Mouse (Mus musculus): ENCODE data around the gene Npc1l1. TPM values are rescaled to one million over a fixed set of nuclear protein-coding genes. Genes with fewer than 3 reads are reported as not detected.
A peak's percentile ranks its signal among the peaks of the same experiment; 100 is the strongest.
"Not testable (repeated sequence)": the region's sequence is repeated elsewhere in the genome, so short reads cannot be mapped to it uniquely, and the experiment has no call there.

Npc1l1 gene
- not detected for total RNA-seq (2021)
- long read RNA-seq, experiment 1: 0 reads
- long read RNA-seq, experiment 2: 0 reads

DNA sequence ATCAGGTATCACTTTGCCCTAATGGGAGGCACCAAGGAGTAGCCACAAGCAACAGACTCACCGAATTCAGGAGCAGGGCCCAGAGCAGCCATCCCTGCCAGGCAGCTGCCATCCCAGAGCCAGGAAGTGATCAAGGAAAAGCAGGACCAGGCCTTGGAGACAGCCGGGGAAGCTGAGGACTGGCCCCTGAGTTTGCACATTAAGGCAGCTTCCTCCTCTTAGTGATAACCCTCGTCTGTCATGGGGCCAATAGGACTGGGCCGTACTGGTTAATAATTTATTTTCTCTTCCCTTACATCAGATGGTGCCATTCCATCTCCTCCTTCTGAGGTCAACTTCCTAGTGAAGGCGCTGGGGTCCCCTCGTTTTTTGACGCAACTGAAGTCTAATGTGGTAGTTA, at the start of gene Npc1l1:
Gene Npc1l1 (minus strand): TSS at position 132 of the 400 bp plus-strand sequence.
- no peak for DNase-seq

DNA sequence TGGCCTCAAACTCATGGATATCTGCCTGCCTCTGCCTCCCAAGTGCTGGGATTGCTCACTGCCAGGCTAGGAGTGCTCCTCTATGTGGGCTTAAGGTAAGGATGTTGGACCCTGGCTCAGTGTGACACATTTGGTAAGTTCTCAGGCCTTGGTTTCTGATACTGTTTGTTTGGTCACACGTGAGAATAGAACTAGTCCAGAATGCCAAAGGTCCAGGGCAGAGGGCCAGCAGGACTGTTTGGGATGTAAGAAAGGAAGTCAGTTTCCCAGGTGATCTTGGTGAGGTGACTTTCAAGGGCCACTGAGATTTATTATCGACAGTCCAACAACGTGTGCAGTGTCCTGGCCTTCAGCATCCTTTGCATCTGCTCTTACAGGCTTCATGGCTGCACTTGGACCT, 46.5 kb upstream of the Npc1l1 start:
- DNase-seq: no peak

DNA sequence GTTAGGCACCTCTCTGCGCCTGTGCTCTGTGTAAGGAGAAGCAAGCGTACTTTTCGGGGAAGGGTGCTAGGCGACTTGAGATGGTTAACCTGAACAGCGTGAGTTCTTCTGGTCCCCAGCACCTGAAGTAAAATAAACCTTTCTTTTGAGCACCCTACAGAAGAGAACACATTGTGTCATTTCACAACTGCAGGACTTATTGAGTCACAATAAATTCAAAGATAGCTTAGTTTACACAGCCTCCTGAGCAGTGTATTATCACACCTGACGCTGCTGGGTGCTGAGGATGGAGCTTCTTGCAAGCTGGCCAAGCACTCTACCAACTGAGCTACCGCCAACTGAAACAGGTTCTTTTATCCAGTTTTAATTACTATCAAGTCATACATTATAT, 45.1 kb upstream of the Npc1l1 start:
- DNase-seq: no peak

DNA sequence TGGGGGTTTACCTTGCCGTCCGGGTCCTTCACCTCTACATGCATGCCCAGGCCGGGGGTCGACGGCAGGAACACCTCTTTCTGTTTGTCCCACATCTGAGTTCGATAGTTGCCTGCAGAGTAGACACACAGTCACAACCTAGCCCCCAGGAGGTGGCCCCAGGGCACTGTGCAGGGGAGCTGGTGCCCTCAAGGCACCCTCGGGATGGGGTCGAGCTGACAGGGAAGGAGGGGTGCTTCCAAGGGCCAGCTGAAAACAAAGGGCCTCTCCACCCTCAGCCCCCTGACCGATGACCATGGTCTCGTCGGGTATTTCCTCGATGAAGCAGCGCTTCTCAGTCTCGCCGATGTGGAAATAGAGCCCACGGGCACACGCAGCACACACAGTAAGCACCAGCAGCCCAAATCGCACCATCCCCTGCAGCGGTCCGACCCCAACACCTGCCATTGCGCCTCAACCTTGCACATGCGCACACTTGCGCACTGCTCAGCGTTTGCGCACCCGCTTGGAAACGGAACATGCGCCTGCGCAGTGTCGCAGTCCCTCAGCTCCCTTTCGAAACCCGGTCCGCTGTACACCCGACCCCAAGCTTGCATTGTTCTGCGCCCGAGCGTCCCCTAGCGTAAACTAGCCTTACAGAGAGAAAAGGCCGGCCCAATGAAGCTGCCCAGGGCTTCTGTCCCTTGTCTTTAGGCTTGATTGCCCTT, 44.6 kb upstream of the Npc1l1 start, which contains the start of gene Tmed4:
Gene Tmed4 (minus strand): TSS at position 484 of the 707 bp plus-strand sequence.
- DNase-seq: peak; percentile 99

DNA sequence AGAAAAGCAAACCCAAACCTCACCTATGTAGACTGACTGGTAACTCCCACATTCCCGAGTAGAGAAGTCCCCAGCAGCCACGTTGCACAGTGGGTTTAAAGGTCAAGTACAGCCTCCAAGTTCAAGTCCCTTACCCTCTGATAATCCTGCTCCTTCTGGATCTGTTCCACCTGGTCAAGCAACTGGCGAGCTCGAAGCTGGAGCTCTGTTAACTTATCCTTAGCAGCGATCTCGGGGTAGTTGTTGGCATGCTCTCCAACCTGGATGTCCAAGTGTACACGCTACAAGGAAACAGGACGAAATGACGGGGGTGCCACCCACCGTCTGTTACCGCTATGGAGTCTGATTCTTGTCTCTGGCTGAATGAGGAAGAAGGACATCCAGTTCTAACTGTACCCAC, 43.7 kb upstream of the Npc1l1 start:
- DNase-seq: no peak

DNA sequence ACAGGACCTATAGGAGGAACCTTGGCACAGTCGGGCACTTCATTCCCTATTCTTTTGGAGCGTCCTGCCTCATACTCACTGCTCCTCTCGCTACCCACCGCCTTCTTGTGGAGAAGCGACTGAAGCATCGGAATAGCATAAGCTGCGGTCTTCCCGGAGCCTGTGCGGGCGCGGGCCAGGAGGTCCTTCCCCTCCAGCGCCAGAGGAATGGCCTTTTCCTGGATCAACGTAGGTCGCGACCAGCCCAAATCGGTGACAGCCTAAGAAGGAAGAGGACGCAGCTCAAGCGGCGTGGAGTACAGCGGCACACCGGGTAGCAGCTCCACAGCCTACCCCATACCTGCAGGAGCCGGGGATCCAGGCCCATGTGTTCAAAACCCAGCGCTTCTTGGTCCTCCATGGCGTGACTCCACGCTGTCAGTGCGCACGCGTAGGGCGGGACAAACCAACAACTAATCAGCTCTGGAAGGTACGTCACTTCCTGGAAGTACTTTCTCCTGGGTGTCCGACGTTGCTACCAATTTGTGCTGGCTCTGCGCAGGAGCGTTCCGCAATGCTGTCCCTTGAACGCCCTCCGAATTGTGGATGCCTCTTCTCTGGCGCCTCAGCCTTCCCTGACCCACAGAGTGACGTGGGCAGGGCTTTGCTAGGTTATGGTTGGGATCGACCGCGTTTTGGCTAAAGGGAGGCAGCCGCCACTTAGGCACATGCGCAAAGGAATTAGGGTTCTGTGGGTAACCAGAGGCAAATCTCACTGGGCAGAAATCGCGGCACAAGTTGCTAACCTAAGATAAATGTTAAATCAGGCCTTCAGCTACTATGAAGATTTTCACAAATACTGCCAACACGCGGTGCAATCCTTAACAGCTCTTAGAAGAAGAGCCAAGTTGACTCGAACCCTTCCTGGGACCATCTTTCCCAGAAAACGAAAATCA, 37.6 kb upstream of the Npc1l1 start, which contains the start of gene Ddx56:
Gene Ddx56 (minus strand): TSS at position 453 of the 935 bp plus-strand sequence.
- peak; percentile 96 to 97 for DNase-seq

DNA sequence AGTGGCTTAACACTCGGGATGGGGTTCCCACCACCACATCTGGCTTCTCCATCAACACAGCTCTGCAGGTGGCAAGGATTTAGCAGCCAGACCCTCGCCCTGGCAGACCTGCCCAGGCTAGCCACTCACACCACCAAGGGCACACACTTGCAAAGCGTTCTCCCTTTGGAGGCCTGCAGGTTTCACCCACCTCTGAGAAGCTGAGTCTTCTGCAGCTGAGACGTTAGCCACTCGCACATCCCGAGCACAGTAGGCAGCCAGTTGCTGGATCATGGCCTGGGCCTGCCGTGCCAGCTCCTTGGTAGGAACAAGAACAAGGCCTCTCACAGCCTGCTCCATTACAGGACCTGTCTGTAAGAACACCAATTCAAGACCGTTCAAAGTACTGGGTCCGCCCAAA, 36.7 kb upstream of the Npc1l1 start:
- DNase-seq: no peak

DNA sequence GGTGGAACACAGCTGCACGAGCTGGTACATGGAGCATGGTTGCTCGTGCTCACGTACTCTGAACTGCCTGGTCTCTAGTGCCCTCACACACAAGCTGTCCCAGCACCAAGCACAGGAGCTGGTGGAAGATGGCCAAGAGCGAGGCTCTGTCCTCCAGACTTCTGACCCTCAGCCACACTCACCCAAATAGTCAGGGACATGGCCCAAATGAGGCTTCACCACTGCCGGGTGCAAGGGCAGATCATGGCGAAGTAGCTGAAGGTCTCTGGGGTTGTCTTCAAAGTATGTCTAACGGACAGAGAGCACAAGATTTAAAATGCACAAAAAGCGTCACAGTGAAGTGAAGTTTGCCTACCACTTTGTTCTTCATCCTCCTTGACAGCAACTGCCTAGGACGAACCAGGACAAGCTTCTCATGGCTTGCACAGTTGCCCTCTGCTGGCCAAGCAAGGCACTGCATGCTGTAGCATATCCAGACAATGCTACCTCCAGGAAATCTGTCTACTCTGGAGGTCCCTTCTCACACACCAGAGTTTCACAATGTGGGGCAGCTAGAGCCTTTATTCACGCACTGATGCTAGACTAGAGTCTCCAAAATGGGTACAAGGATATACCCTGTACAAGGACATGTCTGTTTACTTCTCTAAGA, 31.6 kb upstream of the Npc1l1 start:
- DNase-seq: peak; percentile 53 to 83

DNA sequence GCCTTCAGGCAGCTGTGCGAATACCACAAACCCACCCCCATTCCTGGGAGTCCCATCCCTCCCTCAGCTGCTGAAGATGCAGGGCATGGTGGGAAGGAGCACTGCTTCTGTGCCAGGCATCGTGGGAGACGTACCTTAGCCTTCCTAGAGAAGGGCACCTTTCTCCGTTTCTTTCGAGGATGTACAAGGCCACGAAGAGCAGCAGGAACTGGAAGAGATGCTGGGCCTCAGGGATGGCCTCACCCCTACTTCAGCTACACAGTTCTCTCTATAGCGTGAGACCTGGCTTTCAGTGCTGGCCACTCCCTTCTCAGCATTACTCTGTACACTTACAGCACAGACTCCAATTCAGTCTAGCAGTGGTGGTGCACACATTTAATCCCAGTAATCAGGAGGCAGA, 29.5 kb upstream of the Npc1l1 start:
- DNase-seq: no peak

DNA sequence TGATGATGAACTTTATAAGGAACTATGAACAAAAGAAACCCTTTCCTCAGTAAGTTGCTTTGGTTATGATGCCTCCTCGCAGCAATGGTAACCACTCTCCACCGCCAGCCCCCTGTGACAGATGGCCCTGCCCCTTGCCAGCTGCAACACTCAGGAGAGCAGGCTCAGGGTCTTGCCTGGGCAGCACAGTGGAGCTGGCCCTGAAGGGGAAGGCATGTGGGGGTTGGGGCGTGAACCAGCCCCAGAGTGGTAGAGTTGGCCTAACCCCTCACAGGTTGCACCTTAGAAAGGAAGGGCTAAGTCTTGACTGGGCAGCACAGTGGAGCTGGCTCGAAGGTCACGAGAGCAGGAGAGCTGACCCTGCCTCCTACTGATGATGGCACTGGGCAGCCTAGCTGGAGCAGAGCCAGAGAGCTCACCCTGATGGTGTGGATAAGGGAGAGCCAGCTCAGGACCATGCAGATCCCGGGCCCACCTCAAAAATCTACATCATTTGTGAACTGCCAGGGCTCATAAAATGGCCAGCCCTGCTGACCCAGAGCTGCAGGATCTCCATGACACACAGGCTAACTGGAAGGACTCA, 26.6 kb upstream of the Npc1l1 start:
- DNase-seq: no peak

DNA sequence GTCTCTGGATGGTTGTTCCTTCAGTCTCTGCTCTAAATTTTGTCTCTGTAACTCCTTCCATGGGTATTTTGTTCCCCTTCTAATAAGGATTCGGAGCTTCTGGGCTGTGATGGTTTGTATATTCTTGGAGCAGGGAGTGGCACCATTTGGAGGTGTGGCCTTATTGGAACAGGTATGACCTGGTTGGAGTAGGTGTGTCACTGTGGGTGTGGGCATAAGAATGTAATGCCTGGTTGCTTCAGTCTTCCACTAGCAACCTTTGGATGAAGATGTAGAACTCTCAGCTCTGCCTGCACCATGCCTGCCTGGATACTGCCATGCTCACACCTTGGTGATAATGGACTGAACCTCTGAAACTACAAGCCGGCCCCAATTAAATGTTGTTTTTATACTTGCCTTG, 24.7 kb upstream of the Npc1l1 start:
- not testable (repeated sequence) for DNase-seq

DNA sequence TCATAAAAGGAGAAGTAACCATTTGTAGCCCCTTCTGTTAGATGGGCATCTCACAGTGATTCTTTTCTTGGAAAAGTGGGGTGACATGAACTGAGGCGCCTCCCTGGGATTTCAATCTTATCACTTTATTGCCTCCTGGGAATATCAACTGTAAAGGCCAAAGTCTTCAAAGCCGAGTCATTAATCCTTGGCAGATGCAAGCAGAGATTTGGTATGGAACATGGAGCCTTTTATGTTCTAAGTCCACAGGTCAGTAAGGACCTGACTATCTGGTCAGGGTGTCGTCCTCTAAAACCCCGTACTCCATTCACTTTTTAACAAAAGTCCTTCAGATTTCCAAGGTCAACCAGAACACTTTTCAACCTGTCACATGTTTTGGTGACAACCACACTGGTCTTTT, 22.9 kb upstream of the Npc1l1 start:
- no peak for DNase-seq

DNA sequence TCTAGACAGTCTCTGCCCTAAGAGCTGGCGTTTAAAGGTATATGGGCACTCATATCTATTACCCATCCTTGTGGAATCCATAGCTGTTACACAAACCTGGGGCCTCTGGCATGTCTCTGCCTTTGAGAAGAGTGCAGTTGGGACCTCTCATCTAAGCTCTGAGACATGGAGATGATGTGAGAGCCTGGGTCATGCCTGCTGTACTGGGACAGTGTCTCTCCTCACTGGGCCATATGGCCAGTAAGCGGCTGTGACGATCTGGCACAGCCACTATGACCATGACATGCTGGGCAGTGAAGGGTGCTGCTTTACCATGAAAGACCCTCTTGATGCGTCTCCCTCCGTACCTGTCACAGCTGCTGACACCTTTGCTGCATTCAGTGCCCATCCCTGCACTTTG, 22.3 kb upstream of the Npc1l1 start:
- DNase-seq: no peak

DNA sequence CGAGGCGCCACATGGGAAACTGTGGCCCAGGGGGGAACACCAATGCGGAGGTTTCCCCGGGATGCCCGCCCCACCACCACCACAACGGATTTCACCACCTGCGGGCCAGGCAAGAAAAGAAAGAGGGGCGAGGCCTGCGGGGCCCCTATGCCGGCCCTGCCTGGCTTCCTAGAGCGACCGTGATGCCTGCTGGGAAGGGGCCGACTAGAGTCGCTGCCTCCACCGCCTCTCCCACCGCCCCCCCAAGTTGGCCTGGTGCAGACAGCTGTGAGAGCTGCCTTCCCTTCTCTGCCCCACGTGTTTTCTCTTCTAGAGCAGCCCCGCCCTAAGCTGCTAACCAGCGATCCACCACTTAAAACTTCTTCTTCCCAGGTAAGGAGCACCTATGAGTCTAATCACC, 14.8 kb upstream of the Npc1l1 start:
- no peak for DNase-seq

DNA sequence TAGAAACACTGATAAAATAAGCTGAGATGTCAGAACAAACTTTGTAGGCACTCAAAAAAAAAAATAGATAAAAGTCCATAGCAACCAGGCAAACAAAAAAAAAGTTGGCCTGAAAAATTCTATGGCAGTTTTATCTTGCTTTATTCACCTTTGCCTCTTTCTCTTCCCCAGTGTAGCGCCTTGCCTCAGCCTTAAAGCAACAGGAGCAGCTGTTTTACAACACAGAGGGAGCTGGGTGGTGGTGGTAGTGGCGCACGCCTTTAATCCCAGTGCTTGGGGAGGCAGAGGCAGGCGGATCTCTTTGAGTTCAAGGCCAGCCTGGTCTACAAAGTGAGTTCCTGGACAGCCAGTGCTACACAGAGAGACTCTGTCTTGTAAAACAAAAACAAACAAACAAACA, 3.1 kb upstream of the Npc1l1 start:
- no peak for DNase-seq

DNA sequence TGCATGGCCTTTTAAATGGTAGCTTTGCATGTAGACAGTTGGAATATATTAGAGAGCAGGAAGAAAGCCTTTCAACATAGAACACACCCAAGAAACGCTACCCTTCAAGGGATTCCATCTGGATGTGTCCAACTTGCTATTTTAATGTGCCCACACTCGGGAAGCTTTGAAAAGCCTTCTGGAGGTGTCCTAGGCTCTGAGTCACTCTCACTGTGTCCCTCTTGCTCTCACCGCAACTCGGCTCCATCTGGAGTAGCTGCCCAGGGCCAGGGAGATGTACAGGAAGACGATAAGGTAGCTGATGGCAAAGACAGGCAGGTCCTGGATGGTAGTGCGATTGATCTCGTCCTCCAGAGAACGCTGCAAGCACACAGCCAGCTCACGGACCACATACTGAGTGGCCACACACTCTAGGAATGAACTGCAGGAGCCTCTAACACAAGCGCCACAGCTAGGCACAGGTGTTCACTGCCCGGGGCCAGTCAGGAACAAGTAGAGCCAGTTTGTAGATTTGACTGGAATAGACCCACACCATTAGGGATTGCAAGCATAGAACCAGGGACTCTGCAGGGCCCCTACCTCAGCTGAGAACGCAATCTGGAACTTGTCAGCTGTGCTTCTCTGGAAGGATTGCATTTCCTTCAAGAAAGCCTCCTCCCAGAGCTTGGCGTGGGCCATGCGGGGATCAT, 5.3 kb downstream of the Npc1l1 start:
- no peak for DNase-seq

DNA sequence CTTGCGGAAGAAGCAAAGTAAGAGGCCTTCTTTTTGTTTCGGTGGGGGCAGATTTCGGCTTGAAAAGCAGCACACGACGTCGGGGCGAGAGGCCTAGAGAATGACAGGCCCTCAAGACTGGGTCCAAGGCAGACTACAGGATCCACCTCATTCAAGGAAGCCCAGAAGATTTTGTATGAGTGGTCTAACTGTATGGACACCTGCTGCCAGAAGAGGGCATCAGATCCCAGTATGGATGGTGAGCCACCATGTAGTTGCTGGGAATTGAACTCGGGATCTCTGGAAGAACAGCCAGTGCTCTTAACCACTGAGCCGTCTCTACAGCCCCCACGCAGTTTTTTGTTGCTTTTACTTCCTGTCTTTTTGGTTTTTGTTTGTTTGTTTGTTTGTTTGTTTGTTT, 7.8 kb downstream of the Npc1l1 start:
- no peak for DNase-seq

DNA sequence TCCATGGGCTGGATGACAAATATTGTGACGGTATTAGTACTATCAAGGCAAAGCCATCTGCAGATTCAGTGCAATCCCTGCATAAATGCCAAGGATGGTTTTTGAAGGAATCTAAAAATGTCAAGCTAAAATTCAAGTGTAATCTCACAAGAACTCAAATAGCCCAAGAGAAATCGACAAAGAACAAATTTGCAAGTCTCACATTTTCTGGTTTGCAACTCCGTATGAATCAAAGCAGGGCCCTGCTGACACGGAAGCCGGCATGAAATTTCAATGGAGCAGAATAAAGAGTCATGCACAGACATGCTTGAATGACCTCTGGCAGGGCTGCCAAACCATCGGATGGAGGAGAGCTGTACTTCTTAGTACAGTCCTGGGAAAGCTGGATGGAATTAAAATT, 10.0 kb downstream of the Npc1l1 start:
- DNase-seq: no peak

DNA sequence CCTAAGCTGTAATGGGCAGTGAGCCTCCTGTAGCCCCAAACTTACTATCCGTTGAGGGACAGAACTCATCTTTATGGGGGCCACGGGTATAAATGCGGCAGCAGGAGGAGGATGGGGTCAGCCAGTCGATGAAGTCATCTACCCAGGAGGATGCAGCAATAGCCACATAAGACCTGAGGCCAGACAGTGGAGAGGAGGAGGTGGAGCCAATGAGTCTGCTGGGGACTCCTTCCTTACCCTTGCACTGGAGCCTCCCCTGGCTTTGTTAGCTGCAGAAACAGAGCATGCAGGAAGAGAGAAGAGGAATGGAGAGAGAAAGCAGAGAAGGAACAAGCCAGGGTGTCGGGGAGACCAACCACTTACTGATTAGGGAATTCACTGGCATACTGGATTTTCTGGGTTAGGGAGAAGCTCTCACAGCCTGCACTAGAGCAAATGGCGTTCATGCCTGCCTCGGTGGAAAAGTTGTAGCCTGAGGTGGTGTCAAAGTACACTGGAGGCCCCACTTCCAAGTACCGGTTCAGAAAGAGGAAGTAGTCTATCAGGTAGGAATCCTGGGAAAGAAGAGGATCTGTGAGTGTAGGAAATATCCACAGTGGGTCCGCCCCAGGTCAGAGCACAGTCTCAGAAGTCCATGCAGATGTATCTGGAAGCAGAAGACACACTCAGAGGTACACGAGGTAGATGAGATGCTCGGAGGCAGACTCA, 11.6 kb downstream of the Npc1l1 start:
- no peak for DNase-seq

DNA sequence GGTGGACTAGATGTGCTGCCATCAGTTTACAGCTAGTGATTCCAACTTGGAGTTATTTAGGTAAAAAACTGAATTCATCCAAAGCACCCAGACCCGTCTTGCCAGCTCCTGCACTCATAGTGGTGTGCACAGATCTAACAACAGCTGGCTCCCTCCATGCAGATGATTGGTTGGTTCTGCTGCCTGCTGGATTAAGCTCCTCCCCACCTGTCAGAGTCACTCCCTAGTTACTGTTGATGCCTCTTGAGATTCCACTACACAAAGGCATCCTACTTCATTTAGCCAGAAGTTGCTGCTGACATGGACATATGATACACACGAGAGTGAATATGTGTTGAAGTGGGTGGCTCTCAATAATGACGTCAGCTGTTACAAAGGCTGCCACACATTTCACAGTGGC, 13.1 kb downstream of the Npc1l1 start:
- DNase-seq: no peak

DNA sequence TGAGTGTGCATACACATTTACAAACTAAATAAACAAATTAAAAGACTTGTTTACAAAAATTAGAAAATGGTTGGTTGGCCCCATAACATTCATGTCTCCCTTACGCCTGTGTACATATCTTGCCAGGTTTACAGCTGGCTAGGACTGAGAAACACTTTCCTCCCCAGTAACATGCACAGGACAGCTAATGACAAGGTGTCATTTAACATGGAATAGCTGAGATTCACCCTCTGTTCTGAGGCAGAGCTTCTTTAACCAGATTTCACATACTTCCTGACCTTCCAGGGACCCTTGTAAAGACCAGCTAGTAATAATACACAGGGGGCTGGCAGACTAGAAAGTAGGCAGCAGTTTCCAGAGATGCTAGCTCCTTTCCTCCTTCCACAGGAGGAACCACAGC, 21.8 kb downstream of the Npc1l1 start:
- no peak for DNase-seq

Data from heart, adult 18-20 months (tissue).